In the genomic region with DNA sequence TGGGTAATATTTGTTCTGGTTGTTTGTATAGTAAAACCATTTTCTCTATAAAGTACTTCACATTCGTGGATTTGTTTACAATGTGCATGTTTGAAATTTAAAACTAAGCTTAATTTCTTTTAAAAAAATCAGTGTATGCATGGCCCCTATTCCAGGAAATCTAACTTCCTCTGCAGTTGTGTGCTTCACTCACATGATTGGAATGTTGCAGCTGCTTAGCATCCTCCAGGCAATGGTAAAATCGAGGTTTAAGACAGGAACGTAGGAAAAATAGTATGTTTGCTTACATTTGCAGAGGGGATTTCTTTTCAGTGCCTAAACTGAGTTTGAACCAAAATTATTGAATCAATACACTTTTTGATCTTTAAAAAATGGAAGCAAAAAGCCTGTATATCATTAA, we compare ENCODE assay signal across 14 mouse cellular contexts.
"Had no signal": no experiment of that assay in that cellular context is flagged by ENCODE, and none has a peak within 500 bp of the region (broad histone marks: within the 10 kb centered on the region; RNA-seq: fewer than 3 reads in every experiment).

No protein-coding gene starts in this region.

- H3K4me1 ChIP-seq: midbrain, embryonic 10.5 days; midbrain, embryonic 12.5 days; neural tube, embryonic 12.5 days; stomach, embryonic 15.5 days had no signal

- H3K9ac ChIP-seq: lung, embryonic 14.5 days; midbrain, embryonic 12.5 days; neural tube, embryonic 12.5 days; stomach, embryonic 15.5 days had no signal

- ATAC-seq: midbrain, embryonic 16.5 days had no signal

- H3K4me3 ChIP-seq: midbrain, embryonic 10.5 days; midbrain, embryonic 12.5 days; neural tube, embryonic 12.5 days; stomach, embryonic 15.5 days had no signal

- H3K4me2 ChIP-seq: lung, embryonic 14.5 days; midbrain, embryonic 12.5 days; neural tube, embryonic 12.5 days; stomach, embryonic 15.5 days had no signal

- H3K27ac ChIP-seq: midbrain, embryonic 10.5 days; midbrain, embryonic 12.5 days; neural tube, embryonic 12.5 days; stomach, embryonic 15.5 days; stomach, postnatal 0 days had no signal

- H3K9me3 ChIP-seq: midbrain, embryonic 10.5 days; midbrain, embryonic 12.5 days; neural tube, embryonic 12.5 days; stomach, embryonic 15.5 days had no signal

- H3K27me3 ChIP-seq: midbrain, embryonic 12.5 days; neural tube, embryonic 12.5 days; stomach, embryonic 15.5 days had no signal

- DNase-seq: lung, adult 18-20 months; lung, embryonic 14.5 days; lung, postnatal 4 days; midbrain, embryonic 14.5 days; right cerebral cortex, postnatal 14 days; thymus, adult 2 months; thymus, postnatal 25 days; thymus, postnatal 4 days had no signal
